ENCODE assay signal across 7 mouse cellular contexts in the genomic region with DNA sequence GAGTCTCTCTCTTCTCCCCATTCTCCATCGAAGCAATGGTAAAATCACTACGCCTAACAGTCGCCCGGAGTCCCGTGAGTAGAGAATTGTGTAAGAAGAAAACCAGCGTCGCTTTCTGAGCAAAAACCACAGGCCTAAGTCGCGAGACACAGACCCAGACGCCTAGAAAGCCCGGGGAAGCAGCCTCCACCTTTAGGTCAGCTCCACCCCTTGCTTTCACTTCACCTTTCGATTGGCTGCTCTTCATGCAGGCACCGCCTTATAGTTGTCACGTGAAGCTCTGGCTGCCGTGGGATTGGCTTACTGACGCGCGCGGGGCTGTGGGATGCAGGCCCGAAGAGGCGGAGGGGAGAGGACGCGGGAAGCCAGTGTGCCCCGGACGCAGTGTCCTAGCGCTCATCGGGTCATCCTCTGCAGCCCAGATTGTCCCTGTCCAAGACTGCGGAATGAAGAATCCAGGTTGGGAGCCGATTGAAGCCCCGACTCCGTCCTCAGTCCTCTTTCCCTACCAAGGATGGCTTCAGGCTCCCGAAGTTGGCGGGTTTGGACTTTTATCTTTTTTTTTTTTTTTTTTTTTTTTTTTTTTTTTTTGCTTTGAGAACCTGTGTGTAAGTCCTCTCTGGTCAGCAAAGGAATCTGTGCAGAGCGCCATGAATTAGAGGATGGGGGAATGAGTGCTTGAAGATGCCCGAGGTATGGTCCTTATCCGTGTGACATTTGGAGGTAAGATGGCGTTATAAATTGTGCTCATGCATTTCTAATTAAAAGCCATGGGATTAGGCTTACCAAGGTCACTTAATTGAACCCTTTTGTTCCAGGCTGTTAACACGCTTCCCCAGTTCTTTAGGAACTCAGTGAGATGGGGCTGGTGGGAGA. TPM values are rescaled to one million over a fixed set of nuclear protein-coding genes. Genes with fewer than 3 reads are reported as not detected.
DNase-seq lines count a peak whose midpoint lies in the region; ATAC-seq and TF ChIP-seq lines count a peak whose summit lies in the region.

No protein-coding gene starts in this region.

- peak overlapping the region; percentile 74 for H3K4me2 ChIP-seq in embryonic facial prominence, embryonic 11.5 days (ENCODE audit: low read depth, low read length)
- H3K4me2 ChIP-seq in limb, embryonic 12.5 days, result peak overlapping the region; percentile 79
- peak overlapping the region; percentile 80 for H3K4me2 ChIP-seq in midbrain, embryonic 15.5 days

- peak overlapping the region; percentile 49 for H3K27ac ChIP-seq in embryonic facial prominence, embryonic 11.5 days (replicated peaks; ENCODE audit: low read depth, low read length)
- peak overlapping the region; percentile 66; the same call in 1 of the 2 replicates for H3K27ac ChIP-seq in kidney, adult 2 months (ENCODE audit: insufficient read depth, low read depth, low read length)
- peak overlapping the region; percentile 87 for H3K27ac ChIP-seq in limb, embryonic 12.5 days
- peak overlapping the region; percentile 83 for H3K27ac ChIP-seq in midbrain, embryonic 15.5 days
- peak overlapping the region; percentile 66 for H3K27ac ChIP-seq in spleen, adult 2 months (ENCODE audit: insufficient read depth, low read length)

- peak overlapping the region; percentile 59 for H3K4me3 ChIP-seq in embryonic facial prominence, embryonic 11.5 days (ENCODE audit: low read depth, low read length)
- H3K4me3 ChIP-seq in kidney, adult 2 months (ENCODE audit: insufficient read depth, low read depth, low read length), result peak overlapping the region; percentile 70
- H3K4me3 ChIP-seq in limb, embryonic 12.5 days (replicated peaks), result peak overlapping the region; percentile 67
- H3K4me3 ChIP-seq in midbrain, embryonic 15.5 days, result peak overlapping the region; percentile 72
- H3K4me3 ChIP-seq in spleen, adult 2 months (ENCODE audit: extremely low read depth, insufficient read depth, insufficient read length), result peak overlapping the region; percentile 69

- H3K4me1 ChIP-seq in embryonic facial prominence, embryonic 11.5 days (ENCODE audit: control insufficient read depth, insufficient read depth, low read length), result no peaks in the 10 kb centered on the region
- 0 out of 2 replicates have a peak, but pooled peaks cover 4% of the 10 kb centered on the region for H3K4me1 ChIP-seq in kidney, adult 2 months (ENCODE audit: control insufficient read depth, insufficient read depth, low read length)
- H3K4me1 ChIP-seq in limb, embryonic 12.5 days (replicated peaks), result peaks cover 14% of the 10 kb centered on the region
- H3K4me1 ChIP-seq in midbrain, embryonic 15.5 days, result peaks cover 35% of the 10 kb centered on the region
- H3K4me1 ChIP-seq in spleen, adult 2 months (ENCODE audit: control insufficient read depth, insufficient read depth, insufficient read length), result peaks cover 6% of the 10 kb centered on the region; the same call in 1 of the 2 replicates

- peak overlapping the region; percentile 73 for H3K9ac ChIP-seq in embryonic facial prominence, embryonic 11.5 days (replicated peaks; ENCODE audit: low read length)
- H3K9ac ChIP-seq in limb, embryonic 12.5 days (replicated peaks), result peak overlapping the region; percentile 81
- peak overlapping the region; percentile 67 for H3K9ac ChIP-seq in midbrain, embryonic 15.5 days

- H3K9me3 ChIP-seq in embryonic facial prominence, embryonic 11.5 days (replicated peaks; ENCODE audit: control insufficient read depth, low read length), result no peaks in the 10 kb centered on the region
- no peaks in the 10 kb centered on the region for H3K9me3 ChIP-seq in limb, embryonic 12.5 days
- H3K9me3 ChIP-seq in midbrain, embryonic 15.5 days, result no peaks in the 10 kb centered on the region

- H3K36me3 ChIP-seq in embryonic facial prominence, embryonic 11.5 days (replicated peaks; ENCODE audit: control insufficient read depth, insufficient read depth, low read depth, low read length), result no peaks in the 10 kb centered on the region
- no peaks in the 10 kb centered on the region; the same call in 1 of the 2 replicates for H3K36me3 ChIP-seq in kidney, adult 2 months (ENCODE audit: control insufficient read depth, insufficient read depth, low read length)
- peaks cover 17% of the 10 kb centered on the region for H3K36me3 ChIP-seq in limb, embryonic 12.5 days
- 0 out of 2 replicates have a peak, but pooled peaks cover 8% of the 10 kb centered on the region for H3K36me3 ChIP-seq in midbrain, embryonic 15.5 days (replicated peaks)
- H3K36me3 ChIP-seq in spleen, adult 2 months (ENCODE audit: control insufficient read depth, insufficient read depth, low read length), result no peaks in the 10 kb centered on the region

- WGBS in embryonic facial prominence, embryonic 11.5 days, result under 1% methylated on average over 38 of the region's 38 CpGs
- WGBS in kidney, adult 2 months, result under 1% methylated on average over 38 of the region's 38 CpGs
- WGBS in limb, embryonic 12.5 days, result under 1% methylated on average over 38 of the region's 38 CpGs
- under 1% methylated on average over 38 of the region's 38 CpGs for WGBS in midbrain, embryonic 15.5 days
- WGBS in spleen, adult 2 months, result under 1% methylated on average over 38 of the region's 38 CpGs

- DNase-seq in adrenal gland, postnatal 14 days, result peak; percentile 97
- peak; percentile 96 for DNase-seq in embryonic facial prominence, embryonic 11.5 days (ENCODE audit: low spot score)
- peak; percentile 100 for DNase-seq in heart, adult 11 months
- peak; percentile 98 for DNase-seq in kidney, adult 2 months
- peak; percentile 91 to 93 for DNase-seq in spleen, adult 2 months (ENCODE audit: low read depth in 1 of 2, low spot score in 2 of 2)

- no peak for TF ChIP-seq CTCF in kidney, adult 2 months (conservative IDR thresholded peaks at IDR 0.05; ENCODE audit: insufficient read depth, insufficient read length, low read depth, low read length)
- no peak for TF ChIP-seq CTCF in spleen, adult 2 months (IDR thresholded peaks at IDR 0.05; ENCODE audit: extremely low read depth, insufficient read depth, insufficient read length, insufficient replicate concordance)

- no peaks in the 10 kb centered on the region for H3K27me3 ChIP-seq in embryonic facial prominence, embryonic 11.5 days (ENCODE audit: control insufficient read depth, insufficient read depth, low read length)
- no peaks in the 10 kb centered on the region for H3K27me3 ChIP-seq in kidney, adult 2 months (replicated peaks; ENCODE audit: control insufficient read depth, insufficient read depth, low read length)
- no peaks in the 10 kb centered on the region for H3K27me3 ChIP-seq in limb, embryonic 12.5 days
- H3K27me3 ChIP-seq in midbrain, embryonic 15.5 days (replicated peaks), result no peaks in the 10 kb centered on the region
- H3K27me3 ChIP-seq in spleen, adult 2 months (ENCODE audit: control insufficient read depth, insufficient read depth, low read length), result no peaks in the 10 kb centered on the region

- peak; percentile 92 for TF ChIP-seq POLR2A in kidney, adult 2 months (IDR thresholded peaks at IDR 0.05; ENCODE audit: low read depth, low read length)
- TF ChIP-seq POLR2A in spleen, adult 2 months (IDR thresholded peaks at IDR 0.05; ENCODE audit: low read depth, low read length), result peak; percentile 69

- ATAC-seq in embryonic facial prominence, embryonic 11.5 days (replicated peaks; ENCODE audit: insufficient number of reproducible peaks, low FRiP score, low TSS enrichment, low read depth), result peak; percentile 98
- peak; percentile 98 for ATAC-seq in limb, embryonic 12.5 days (ENCODE audit: insufficient number of reproducible peaks, insufficient read depth, low FRiP score, low TSS enrichment, low read depth)
- peak; percentile 100 for ATAC-seq in midbrain, embryonic 15.5 days (replicated peaks)

RNA-seq across cellular contexts. Expression of a gene that starts 5.1 kb away (rescaled TPM):
- 0.41 and 2.7 TPM in 2 replicates for total RNA-seq in adrenal gland, postnatal 14 days (2021)
- polyA plus RNA-seq in embryonic facial prominence, embryonic 11.5 days (2014; fragmentation: Nextera tagmentation; extraction: Ambion mirVana), result 0.56 and 0.81 TPM in 2 replicates
- 0.03 TPM in 1 of 2 replicates, not detected in the other for polyA plus RNA-seq in kidney, adult 2 months (2012; rRNA removed)
- 0.63 and 0.88 TPM in 2 replicates for polyA plus RNA-seq in limb, embryonic 12.5 days (2016; fragmentation: Nextera tagmentation; extraction: Ambion mirVana)
- 0.08 TPM in 1 of 2 replicates, not detected in the other for polyA plus RNA-seq in midbrain, embryonic 15.5 days (2015; fragmentation: Nextera tagmentation; extraction: Ambion mirVana)
- polyA plus RNA-seq in spleen, adult 2 months (2012; rRNA removed), result 2.2 and 6.3 TPM in 2 replicates

RNA-seq across cellular contexts. Expression of a gene that starts 7.2 kb away (rescaled TPM):
- 86.9 and 98.4 TPM in 2 replicates for total RNA-seq in adrenal gland, postnatal 14 days (2021)
- 93.5 and 96.0 TPM in 2 replicates for polyA plus RNA-seq in embryonic facial prominence, embryonic 11.5 days (2014; fragmentation: Nextera tagmentation; extraction: Ambion mirVana)
- polyA plus RNA-seq in kidney, adult 2 months (2012; rRNA removed), result 34.9 and 37.4 TPM in 2 replicates
- polyA plus RNA-seq in limb, embryonic 12.5 days (2016; fragmentation: Nextera tagmentation; extraction: Ambion mirVana), result 56.1 and 62.6 TPM in 2 replicates
- 118 and 127 TPM in 2 replicates for polyA plus RNA-seq in midbrain, embryonic 15.5 days (2015; fragmentation: Nextera tagmentation; extraction: Ambion mirVana)
- 25.6 and 26.1 TPM in 2 replicates for polyA plus RNA-seq in spleen, adult 2 months (2012; rRNA removed)

RNA-seq across cellular contexts. Expression of a gene that starts 10.8 kb away (rescaled TPM):
- total RNA-seq in adrenal gland, postnatal 14 days (2021), result 15.1 and 16.2 TPM in 2 replicates
- 13.8 and 16.8 TPM in 2 replicates for polyA plus RNA-seq in embryonic facial prominence, embryonic 11.5 days (2014; fragmentation: Nextera tagmentation; extraction: Ambion mirVana)
- 11.4 and 11.8 TPM in 2 replicates for polyA plus RNA-seq in kidney, adult 2 months (2012; rRNA removed)
- 11.8 and 13.7 TPM in 2 replicates for polyA plus RNA-seq in limb, embryonic 12.5 days (2016; fragmentation: Nextera tagmentation; extraction: Ambion mirVana)
- 18.4 and 18.6 TPM in 2 replicates for polyA plus RNA-seq in midbrain, embryonic 15.5 days (2015; fragmentation: Nextera tagmentation; extraction: Ambion mirVana)
- 4.8 and 5.5 TPM in 2 replicates for polyA plus RNA-seq in spleen, adult 2 months (2012; rRNA removed)

Comparison
In these comparisons a context has a peak if more than half of its experiments do, and no peak if none do; other contexts are left out.
1. Peak in every context shown above with its lines: DNase-seq, ATAC-seq, H3K4me3 ChIP-seq and H3K27ac ChIP-seq.